Mouse (Mus musculus): ENCODE data around the gene Cdt1. TPM values are rescaled to one million over a fixed set of nuclear protein-coding genes. Genes with fewer than 3 reads are reported as not detected.
A peak's percentile ranks its signal among the peaks of the same experiment; 100 is the strongest.

Gene Cdt1
- polyA plus RNA-seq, 1 experiment from 2014 or later, result 59.6 TPM

DNA sequence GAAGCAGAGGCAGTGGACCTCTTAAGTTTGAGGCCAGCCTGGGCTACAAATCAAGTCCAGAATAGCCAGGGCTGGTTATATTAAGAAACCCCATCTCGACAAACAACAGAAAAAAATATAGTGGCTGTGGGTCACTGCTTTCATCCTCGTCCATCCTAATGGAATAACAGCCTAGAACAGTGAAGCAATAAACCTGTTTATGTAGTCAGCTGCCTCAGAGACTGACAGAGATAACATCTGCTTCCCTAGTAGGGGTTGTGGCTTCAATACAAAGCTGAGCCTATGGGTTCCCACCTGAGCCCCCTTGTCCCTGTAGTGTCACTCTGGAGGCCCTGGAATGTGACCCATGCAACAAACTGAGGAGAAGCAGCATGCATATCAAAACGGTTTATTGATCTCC lies 6.4 kb downstream of the Cdt1 start:
- Histone ChIP-seq H3K27me3 (ENCODE audit: control insufficient read depth, insufficient read depth, low read length) (no peaks in the 10 kb centered on the region), H3K9ac (ENCODE audit: low read length) (no peak overlapping the region), H3K9me3 (ENCODE audit: control insufficient read depth, low read length) (no peaks in the 10 kb centered on the region), H3K4me3 (ENCODE audit: low read depth, low read length) (no peak overlapping the region), H3K36me3 (ENCODE audit: control insufficient read depth, insufficient read depth, low read length) (peaks cover 24% of the 10 kb centered on the region), H3K4me2 (ENCODE audit: low read depth, low read length, severe bottlenecking) (no peak overlapping the region), H3K4me1 (replicated peaks; ENCODE audit: control insufficient read depth, insufficient read depth, low read length) (peaks cover 26% of the 10 kb centered on the region; the same call in 1 of the 2 replicates), H3K27ac (ENCODE audit: low read depth, low read length) (no peak overlapping the region)
- DNase-seq (ENCODE audit: low spot score), result no peak
- WGBS, result 68% methylated on average over 3 of the region's 3 CpGs
- no peak for ATAC-seq (replicated peaks; ENCODE audit: low FRiP score)

DNA sequence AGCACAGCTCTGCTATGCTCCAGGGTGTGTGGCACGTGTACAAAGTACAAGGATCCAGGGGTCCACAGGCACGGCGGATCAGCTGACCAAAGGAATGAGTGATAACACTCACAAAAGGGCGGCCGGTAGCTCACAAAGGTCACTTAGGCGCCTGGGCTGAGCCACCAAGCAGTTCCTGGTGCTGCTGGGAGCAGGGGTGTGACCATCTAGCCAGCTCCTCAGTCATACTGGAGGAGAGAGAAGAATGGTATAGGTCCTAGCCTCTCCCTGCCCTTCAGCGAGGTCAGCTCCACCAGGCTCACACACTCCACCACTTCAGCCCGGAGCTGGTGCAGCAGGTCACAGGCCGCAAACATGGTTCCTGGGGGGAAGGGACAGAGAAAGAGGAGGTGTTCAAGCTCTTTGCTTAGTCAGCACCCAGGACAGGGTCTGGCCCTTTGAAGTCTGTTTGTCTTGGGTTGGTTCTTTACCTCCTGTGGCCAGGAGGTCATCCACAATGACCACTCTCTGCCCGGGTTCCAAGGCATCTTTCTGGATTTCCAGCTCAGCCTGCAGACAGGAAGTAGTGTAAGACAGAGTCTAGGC lies 6.9 kb downstream of the Cdt1 start:
- peaks cover 26% of the 10 kb centered on the region for H3K4me1 ChIP-seq (replicated peaks; ENCODE audit: control insufficient read depth, insufficient read depth, low read length)
- no peak overlapping the region for H3K4me3 ChIP-seq (ENCODE audit: low read depth, low read length)
- H3K27ac ChIP-seq (ENCODE audit: low read depth, low read length), result no peak overlapping the region
- no peak overlapping the region for H3K9ac ChIP-seq (ENCODE audit: low read length)
- WGBS, result 70% methylated on average over 10 of the region's 10 CpGs
- no peak overlapping the region for H3K4me2 ChIP-seq (ENCODE audit: low read depth, low read length, severe bottlenecking)
- DNase-seq (ENCODE audit: low spot score) (no peak), ATAC-seq (replicated peaks; ENCODE audit: low FRiP score) (no peak)
- H3K9me3 ChIP-seq (ENCODE audit: control insufficient read depth, low read length), result no peaks in the 10 kb centered on the region
- peaks cover 24% of the 10 kb centered on the region for H3K36me3 ChIP-seq (ENCODE audit: control insufficient read depth, insufficient read depth, low read length)
- no peaks in the 10 kb centered on the region for H3K27me3 ChIP-seq (ENCODE audit: control insufficient read depth, insufficient read depth, low read length)

DNA sequence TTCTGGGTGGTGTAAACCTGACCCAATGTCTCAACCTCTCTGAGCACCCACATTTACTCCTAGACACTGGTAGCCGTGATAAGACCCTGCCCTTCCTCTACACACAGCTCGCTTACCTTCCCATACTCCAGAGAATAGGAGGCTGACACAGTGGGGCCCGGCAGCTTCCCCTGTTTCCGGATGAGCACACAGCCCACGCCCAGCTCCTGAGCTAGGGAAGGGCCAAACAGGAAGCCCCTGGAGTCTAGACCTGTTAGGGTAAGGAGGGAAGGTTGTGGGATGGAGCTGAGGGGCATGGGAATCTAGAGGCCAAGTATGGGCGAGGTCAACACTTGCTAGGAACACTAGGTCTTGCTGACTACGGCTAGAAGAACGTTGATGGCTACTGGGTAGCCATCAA lies 7.5 kb downstream of the Cdt1 start:
- peaks cover 18% of the 10 kb centered on the region for H3K36me3 ChIP-seq (ENCODE audit: control insufficient read depth, insufficient read depth, low read length)

DNA sequence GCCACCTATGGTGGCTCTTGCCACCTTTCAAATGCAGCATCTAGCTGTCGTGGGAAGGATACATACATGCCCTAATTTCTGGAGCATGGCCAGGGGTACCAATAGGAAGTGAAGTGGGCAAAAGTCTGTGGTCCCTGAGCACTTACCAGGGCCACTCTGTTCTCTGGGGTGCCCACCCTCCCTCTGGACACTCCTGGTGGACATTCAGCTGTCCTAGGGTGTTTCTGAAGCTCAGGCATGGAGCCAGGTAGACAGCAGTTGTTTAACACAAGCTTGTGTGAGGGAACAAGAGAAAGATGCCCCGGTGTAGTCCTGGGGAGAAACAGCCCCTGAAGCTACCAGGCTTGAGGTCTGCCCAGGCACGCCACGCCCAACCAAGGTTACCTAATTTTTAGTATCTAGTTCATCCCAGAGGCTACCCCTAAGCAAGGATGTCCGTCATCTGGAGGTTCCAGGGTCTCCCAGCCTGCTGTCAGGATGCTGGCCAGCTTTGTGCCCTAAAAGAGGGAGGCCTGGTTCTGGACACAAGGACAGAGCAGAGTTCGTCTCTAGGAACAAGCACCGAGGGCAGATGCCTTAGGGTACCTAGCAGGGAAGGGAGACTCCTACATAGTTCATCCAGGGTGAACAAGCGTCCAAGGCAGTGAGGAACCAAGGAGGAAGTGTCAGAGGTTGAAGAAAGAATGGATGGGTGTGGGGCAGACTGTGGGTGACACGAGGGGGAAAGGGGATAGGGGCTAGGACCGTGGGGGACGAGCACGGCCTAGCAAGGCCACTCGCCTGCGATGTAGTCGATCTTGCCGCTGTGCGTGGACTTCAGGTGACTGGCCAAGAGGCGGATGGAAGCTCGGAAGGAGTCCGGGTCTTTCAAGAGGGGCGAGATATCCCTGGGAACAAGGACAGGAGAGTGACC lies 8.2 kb downstream of the Cdt1 start:
- 18% methylated on average over 21 of the region's 21 CpGs for WGBS
- Histone ChIP-seq H3K27ac (ENCODE audit: low read depth, low read length) (no peak overlapping the region), H3K9ac (ENCODE audit: low read length) (peak overlapping the region; percentile 61), H3K36me3 (ENCODE audit: control insufficient read depth, insufficient read depth, low read length) (peaks cover 15% of the 10 kb centered on the region; the same call in 1 of the 2 replicates), H3K4me1 (replicated peaks; ENCODE audit: control insufficient read depth, insufficient read depth, low read length) (peaks cover 24% of the 10 kb centered on the region), H3K4me3 (ENCODE audit: low read depth, low read length) (peak overlapping the region; percentile 44), H3K9me3 (ENCODE audit: control insufficient read depth, low read length) (no peaks in the 10 kb centered on the region), H3K27me3 (ENCODE audit: control insufficient read depth, insufficient read depth, low read length) (no peaks in the 10 kb centered on the region), H3K4me2 (ENCODE audit: low read depth, low read length, severe bottlenecking) (peak overlapping the region; percentile 52)
- ATAC-seq (replicated peaks; ENCODE audit: low FRiP score) (peak; percentile 25), DNase-seq (ENCODE audit: low spot score) (no peak)

More for the DNA sequence above, 7.5 kb downstream of the Cdt1 start:
- ATAC-seq (replicated peaks; ENCODE audit: low FRiP score) (no peak), DNase-seq (ENCODE audit: low spot score) (no peak)
- 73% methylated on average over 8 of the region's 8 CpGs for WGBS
- Histone ChIP-seq H3K27me3 (ENCODE audit: control insufficient read depth, insufficient read depth, low read length) (no peaks in the 10 kb centered on the region), H3K27ac (ENCODE audit: low read depth, low read length) (no peak overlapping the region), H3K9ac (ENCODE audit: low read length) (no peak overlapping the region), H3K4me3 (ENCODE audit: low read depth, low read length) (no peak overlapping the region), H3K9me3 (ENCODE audit: control insufficient read depth, low read length) (no peaks in the 10 kb centered on the region), H3K4me1 (replicated peaks; ENCODE audit: control insufficient read depth, insufficient read depth, low read length) (peaks cover 24% of the 10 kb centered on the region), H3K4me2 (ENCODE audit: low read depth, low read length, severe bottlenecking) (no peak overlapping the region)

DNA sequence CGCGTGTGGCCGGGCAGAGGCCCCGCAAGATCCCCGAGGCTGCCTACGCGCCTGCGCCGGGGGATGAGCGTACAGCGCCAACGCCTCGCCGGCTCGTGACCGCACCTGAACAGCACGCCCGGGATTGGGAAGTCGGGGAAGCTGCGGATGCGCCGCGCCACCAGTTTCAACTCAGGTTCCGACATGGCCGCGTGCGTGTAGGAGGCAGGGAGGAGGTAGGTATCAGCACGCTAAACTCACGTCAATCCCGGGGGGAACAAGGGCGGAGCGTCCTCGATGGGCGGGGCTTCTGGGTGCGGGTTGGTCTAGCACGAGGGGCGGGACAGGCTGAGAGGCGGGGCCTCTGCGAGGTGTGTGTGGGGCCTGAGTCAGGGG lies 8.8 kb downstream of the Cdt1 start, which contains the start of gene Aprt:
Gene Aprt, minus strand, starts transcription at position 262 of the 375 bp plus-strand sequence.
- WGBS, result under 1% methylated on average over 39 of the region's 39 CpGs
- Histone ChIP-seq H3K27ac (ENCODE audit: low read depth, low read length) (no peak within 1 kb of the TSS), H3K4me3 (ENCODE audit: low read depth, low read length) (peak within 1 kb of the TSS; percentile 44), H3K9me3 (ENCODE audit: control insufficient read depth, low read length) (no peaks in the 10 kb centered on the region), H3K4me2 (ENCODE audit: low read depth, low read length, severe bottlenecking) (peak within 1 kb of the TSS; percentile 52), H3K4me1 (replicated peaks; ENCODE audit: control insufficient read depth, insufficient read depth, low read length) (peaks cover 24% of the 10 kb centered on the region), H3K9ac (ENCODE audit: low read length) (peak within 1 kb of the TSS; percentile 61), H3K27me3 (ENCODE audit: control insufficient read depth, insufficient read depth, low read length) (no peaks in the 10 kb centered on the region), H3K36me3 (ENCODE audit: control insufficient read depth, insufficient read depth, low read length) (peaks cover 8% of the 10 kb centered on the region; the same call in 1 of the 2 replicates)
- DNase-seq (ENCODE audit: low spot score), result peak; percentile 97
- peak; percentile 92 for ATAC-seq (replicated peaks; ENCODE audit: low FRiP score)

DNA sequence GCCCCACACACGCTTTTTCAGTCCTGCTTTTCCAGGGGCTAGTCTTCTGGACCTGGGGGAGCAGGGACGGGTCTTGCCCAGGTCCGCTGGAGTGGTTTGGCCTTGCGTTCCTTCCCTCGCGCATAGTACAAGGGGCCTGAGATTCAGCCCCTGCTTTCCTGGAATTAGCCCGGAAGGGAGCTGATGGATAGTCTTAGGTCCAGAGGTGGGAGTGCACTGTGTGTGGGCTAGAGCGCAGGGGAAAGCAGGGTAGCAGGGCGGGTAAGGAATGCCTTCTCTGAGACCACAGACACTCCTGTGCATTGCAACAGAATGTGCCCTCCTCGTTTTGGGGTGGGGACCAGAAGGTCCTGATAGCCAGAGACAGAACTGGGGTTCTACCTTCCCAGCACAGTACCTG lies 9.3 kb downstream of the Cdt1 start:
- Histone ChIP-seq H3K9ac (ENCODE audit: low read length) (peak overlapping the region; percentile 61), H3K36me3 (ENCODE audit: control insufficient read depth, insufficient read depth, low read length) (peaks cover 4% of the 10 kb centered on the region; the same call in 1 of the 2 replicates), H3K4me1 (replicated peaks; ENCODE audit: control insufficient read depth, insufficient read depth, low read length) (peaks cover 24% of the 10 kb centered on the region), H3K4me2 (ENCODE audit: low read depth, low read length, severe bottlenecking) (peak overlapping the region; percentile 52; the same call in 1 of the 2 replicates), H3K27ac (ENCODE audit: low read depth, low read length) (no peak overlapping the region), H3K4me3 (ENCODE audit: low read depth, low read length) (peak overlapping the region; percentile 44; the same call in 1 of the 2 replicates), H3K27me3 (ENCODE audit: control insufficient read depth, insufficient read depth, low read length) (no peaks in the 10 kb centered on the region), H3K9me3 (ENCODE audit: control insufficient read depth, low read length) (no peaks in the 10 kb centered on the region)
- no peak for DNase-seq (ENCODE audit: low spot score)
- WGBS, result 42% methylated on average over 10 of the region's 10 CpGs
- peak; percentile 26 for ATAC-seq (replicated peaks; ENCODE audit: low FRiP score)

DNA sequence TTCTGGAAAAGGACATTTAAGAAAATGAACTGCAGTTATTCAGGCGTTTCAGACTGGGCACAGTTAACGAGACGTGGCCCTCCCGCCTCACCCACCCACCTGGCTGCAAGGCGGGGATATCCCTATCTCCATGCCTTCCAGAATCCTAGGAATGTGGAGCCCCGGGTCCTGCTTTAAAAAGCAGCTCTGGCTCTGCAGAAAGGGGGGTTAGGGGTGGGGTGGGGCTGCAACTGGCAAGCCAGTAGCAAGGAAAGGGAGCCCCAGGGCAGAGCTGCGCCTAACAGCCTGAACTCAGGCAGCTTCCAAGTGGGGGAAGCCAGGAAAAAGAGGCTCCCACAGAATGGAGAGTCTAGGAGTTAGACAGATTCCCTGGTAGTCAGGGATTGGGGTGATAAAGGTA lies 11.4 kb downstream of the Cdt1 start:
- Histone ChIP-seq H3K27me3 (ENCODE audit: control insufficient read depth, insufficient read depth, low read length) (no peaks in the 10 kb centered on the region), H3K27ac (ENCODE audit: low read depth, low read length) (no peak overlapping the region), H3K4me2 (ENCODE audit: low read depth, low read length, severe bottlenecking) (no peak overlapping the region), H3K36me3 (ENCODE audit: control insufficient read depth, insufficient read depth, low read length) (no peaks in the 10 kb centered on the region), H3K4me3 (ENCODE audit: low read depth, low read length) (no peak overlapping the region), H3K9ac (ENCODE audit: low read length) (no peak overlapping the region), H3K4me1 (replicated peaks; ENCODE audit: control insufficient read depth, insufficient read depth, low read length) (peaks cover 22% of the 10 kb centered on the region), H3K9me3 (ENCODE audit: control insufficient read depth, low read length) (no peaks in the 10 kb centered on the region)
- 22% methylated on average over 7 of the region's 7 CpGs for WGBS
- ATAC-seq (replicated peaks; ENCODE audit: low FRiP score) (no peak), DNase-seq (ENCODE audit: low spot score) (no peak)

DNA sequence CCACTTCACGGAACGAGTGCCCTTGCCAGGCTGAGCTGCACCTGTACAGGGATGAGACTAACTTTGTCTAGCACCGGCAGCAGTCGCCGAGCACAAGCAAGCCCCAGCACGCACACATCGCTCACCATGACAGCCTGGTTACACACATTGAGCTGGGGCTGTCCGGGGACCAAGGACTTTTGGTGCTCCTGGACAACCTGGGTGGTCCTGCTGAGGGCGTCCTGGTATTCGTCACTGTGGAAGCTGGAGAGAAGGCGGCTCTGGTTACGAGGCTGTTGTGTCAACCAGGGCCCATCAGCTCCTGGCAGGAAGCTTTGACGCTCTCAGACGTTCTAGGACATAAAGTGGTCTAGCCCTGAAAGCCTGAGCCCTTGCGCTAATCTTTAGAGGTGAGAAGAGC lies 13.1 kb downstream of the Cdt1 start:
- Histone ChIP-seq H3K4me1 (replicated peaks; ENCODE audit: control insufficient read depth, insufficient read depth, low read length) (peaks cover 15% of the 10 kb centered on the region), H3K36me3 (ENCODE audit: control insufficient read depth, insufficient read depth, low read length) (no peaks in the 10 kb centered on the region), H3K27me3 (ENCODE audit: control insufficient read depth, insufficient read depth, low read length) (0 out of 2 replicates have a peak, but pooled peaks cover 2% of the 10 kb centered on the region), H3K27ac (ENCODE audit: low read depth, low read length) (no peak overlapping the region), H3K9me3 (ENCODE audit: control insufficient read depth, low read length) (no peaks in the 10 kb centered on the region), H3K4me3 (ENCODE audit: low read depth, low read length) (no peak overlapping the region), H3K4me2 (ENCODE audit: low read depth, low read length, severe bottlenecking) (no peak overlapping the region), H3K9ac (ENCODE audit: low read length) (no peak overlapping the region)
- ATAC-seq (replicated peaks; ENCODE audit: low FRiP score), result no peak
- DNase-seq (ENCODE audit: low spot score), result no peak
- 82% methylated on average over 13 of the region's 15 CpGs for WGBS

Data from forebrain, embryonic 11.5 days (tissue).